Mouse (Mus musculus) cortical plate, adult 2 months (tissue): ENCODE results near the gene Msi2.

ENCODE experiments used
- CTCF ChIP-seq: fragments of 200-500 bp; IDR thresholded peaks from 2 replicates; pipeline ENCODE4 v1.5.1; 2011; ENCODE audit warnings: mild to moderate bottlenecking, control low read depth, low read length; ENCODE audit not compliant: insufficient read depth; ENCODE audit errors: extremely low read depth
- POLR2A ChIP-seq: fragments of 200-500 bp; IDR thresholded peaks from 2 replicates; pipeline ENCODE4 v1.6.1; 2011; ENCODE audit warnings: mild to moderate bottlenecking, low read length, control low read depth; ENCODE audit not compliant: insufficient read depth; ENCODE audit errors: extremely low read depth

- TF ChIP-seq CTCF (no peak), POLR2A (no peak)
Measured at GRCm38 (mm10) chr11:88649009-88649408, 69.3 kb downstream of the Msi2 start.
